Mouse (Mus musculus) lung, adult 2 months (tissue): ENCODE data around the gene Napa. TPM values are rescaled to one million over a fixed set of nuclear protein-coding genes. Genes with fewer than 3 reads are reported as not detected.

Experiments used
- DNase-seq: peaks from one replicate; pipeline ENCODE4 v3.0.0; 2022
- H3K4me1 ChIP-seq: fragments of 200-500 bp; 2 replicates; pipeline ENCODE4 v1.6.1; 2011; ENCODE audit warnings: low read length; ENCODE audit not compliant: control insufficient read depth, insufficient read depth
- H3K4me3 ChIP-seq: fragments of 200-500 bp; replicated peaks from 2 replicates; pipeline ENCODE3; 2011; ENCODE audit warnings: low read depth, mild to moderate bottlenecking, control low read depth, low read length; ENCODE audit errors: extremely low read depth
- CTCF ChIP-seq: fragments of 200-500 bp; IDR thresholded peaks from 2 replicates; pipeline ENCODE4 v1.5.1; 2011; ENCODE audit warnings: mild to moderate bottlenecking, low read length, control low read depth; ENCODE audit not compliant: insufficient read depth
- POLR2A ChIP-seq: fragments of 200-500 bp; IDR thresholded peaks from 2 replicates; pipeline ENCODE4 v1.6.1; 2011; ENCODE audit warnings: low read depth, mild to moderate bottlenecking, control low read depth, low read length, borderline replicate concordance; ENCODE audit errors: extremely low read depth
- WGBS: fragments of 180-500 bp; shearing (Covaris S2); methylation state at CpG from one replicate; pipeline ENCODE4 v1.1.7; 2018; 5-methylcytosine and 5-hydroxymethylcytosine counted together
- polyA plus RNA-seq: library from polyadenylated mRNA; depleted of rRNA; stranded (reverse); fragments of >200 nt; gene quantifications from 2 replicates; pipeline ENCODE4 v1.2.3, GENCODE M21; 2012

Napa gene
- polyA plus RNA-seq, 1 experiment, result 157 TPM

DNA sequence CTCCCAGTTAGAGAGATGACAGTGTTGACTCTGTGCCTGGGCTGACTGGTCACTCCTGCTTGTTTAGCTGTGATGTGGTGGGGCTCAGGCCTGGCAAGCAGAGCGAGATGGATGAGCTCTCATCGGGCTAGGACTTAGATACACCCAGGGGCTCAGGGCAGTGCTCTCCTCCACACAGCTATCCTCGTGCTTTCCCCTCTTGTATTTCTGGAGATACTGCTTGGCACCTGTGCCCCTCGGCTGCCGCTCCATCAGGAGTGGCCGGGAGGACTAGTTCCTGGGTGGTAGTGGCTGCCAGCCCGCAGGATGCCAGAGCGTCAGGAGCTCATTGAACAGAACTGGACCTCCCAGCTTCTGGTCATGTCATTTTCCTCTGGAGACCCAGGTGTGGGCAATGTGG, 11.9 kb downstream of the Napa start:
- TF ChIP-seq POLR2A (no peak), CTCF (no peak)
- WGBS, result 89% methylated on average over 8 of the region's 8 CpGs
- Histone ChIP-seq H3K4me1 (no peaks in the 10 kb centered on the region), H3K4me3 (no peak overlapping the region)
- no peak for DNase-seq

DNA sequence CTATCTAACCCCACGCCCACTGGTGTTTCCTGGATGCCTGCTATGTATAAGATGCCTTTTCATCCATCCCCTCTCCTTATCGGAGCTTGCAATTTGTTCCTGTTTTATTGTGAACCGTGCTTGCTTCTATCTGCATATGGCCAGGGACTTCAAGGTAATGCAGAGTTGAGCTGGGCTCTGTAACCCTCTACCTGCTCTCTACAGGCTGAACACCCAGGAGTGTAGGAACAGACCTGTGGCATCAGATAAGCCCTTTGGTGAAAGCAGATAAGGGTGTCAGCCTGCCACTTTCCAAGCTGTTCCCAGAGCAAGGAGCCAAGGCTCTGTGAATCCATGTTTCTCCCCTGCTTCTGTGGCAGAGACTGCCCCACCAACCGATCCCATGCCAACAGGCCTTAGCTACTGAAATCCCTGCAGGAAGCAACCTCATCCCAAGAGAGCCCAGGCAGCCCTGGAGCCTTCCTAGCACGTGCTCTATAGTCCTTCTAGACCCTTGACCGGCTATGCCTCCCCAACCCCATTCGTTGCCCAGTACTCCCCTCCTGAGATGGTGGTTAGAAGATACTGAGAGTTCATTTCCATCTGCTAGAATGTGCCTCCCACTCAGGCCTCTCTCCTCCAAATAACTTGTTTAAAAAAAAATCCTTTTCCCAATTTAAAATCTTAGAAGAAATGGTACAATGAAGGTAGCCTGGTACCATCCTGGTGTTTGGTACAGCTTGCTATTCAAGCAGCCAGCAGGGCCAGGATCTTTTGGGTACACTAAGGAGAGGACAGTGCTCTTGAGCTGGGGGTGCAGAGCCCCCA, 13.2 kb downstream of the Napa start:
- TF ChIP-seq CTCF (no peak), POLR2A (no peak)
- 92% methylated on average over 7 of the region's 7 CpGs for WGBS
- no peak for DNase-seq
- H3K4me3 ChIP-seq, result no peak overlapping the region
- no peaks in the 10 kb centered on the region for H3K4me1 ChIP-seq

DNA sequence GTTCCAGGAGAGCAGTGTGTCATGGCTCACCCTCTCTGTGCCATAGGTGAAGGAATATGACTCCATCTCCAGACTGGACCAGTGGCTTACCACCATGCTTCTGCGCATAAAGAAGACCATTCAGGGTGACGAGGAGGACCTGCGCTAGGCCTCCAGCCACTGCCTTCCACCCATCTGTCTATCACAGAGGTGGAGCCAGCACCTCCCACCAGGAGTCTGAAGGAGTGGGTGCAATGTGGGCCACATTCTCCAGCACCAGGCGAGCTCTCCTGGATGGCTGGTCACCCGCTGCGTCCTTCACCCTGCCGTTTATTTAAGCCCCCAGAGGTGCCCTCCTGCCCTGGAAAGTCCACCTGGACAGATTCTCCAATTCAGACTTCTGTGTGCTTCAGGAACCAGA, 18.2 kb downstream of the Napa start:
- DNase-seq, result no peak
- Histone ChIP-seq H3K4me1 (peaks cover 8% of the 10 kb centered on the region), H3K4me3 (no peak overlapping the region)
- 93% methylated on average over 7 of the region's 7 CpGs for WGBS
- TF ChIP-seq POLR2A (no peak), CTCF (no peak)

DNA sequence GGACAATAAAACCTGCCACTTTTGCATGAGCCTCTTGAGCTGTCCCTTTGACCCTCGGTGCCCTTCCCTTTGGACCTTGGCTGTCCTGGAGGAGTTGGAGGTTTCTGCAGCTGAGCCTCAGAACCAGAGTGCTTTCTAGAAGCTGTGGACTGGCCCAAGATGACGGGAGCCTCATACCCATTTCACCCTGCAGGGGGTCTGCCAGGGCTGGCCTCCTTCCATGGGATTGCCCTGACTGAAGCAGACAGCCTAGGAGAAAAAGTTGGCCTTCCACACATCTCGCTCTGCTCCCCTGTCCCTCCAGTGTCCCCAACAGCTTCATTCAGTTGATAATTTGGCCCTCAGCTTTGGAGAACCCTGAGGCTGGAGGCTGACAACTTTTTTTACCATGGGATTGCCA, 18.8 kb downstream of the Napa start:
- WGBS, result 84% methylated on average over 3 of the region's 3 CpGs
- no peak overlapping the region for H3K4me3 ChIP-seq
- DNase-seq, result no peak
- peaks cover 8% of the 10 kb centered on the region for H3K4me1 ChIP-seq
- TF ChIP-seq POLR2A (no peak), CTCF (no peak)

DNA sequence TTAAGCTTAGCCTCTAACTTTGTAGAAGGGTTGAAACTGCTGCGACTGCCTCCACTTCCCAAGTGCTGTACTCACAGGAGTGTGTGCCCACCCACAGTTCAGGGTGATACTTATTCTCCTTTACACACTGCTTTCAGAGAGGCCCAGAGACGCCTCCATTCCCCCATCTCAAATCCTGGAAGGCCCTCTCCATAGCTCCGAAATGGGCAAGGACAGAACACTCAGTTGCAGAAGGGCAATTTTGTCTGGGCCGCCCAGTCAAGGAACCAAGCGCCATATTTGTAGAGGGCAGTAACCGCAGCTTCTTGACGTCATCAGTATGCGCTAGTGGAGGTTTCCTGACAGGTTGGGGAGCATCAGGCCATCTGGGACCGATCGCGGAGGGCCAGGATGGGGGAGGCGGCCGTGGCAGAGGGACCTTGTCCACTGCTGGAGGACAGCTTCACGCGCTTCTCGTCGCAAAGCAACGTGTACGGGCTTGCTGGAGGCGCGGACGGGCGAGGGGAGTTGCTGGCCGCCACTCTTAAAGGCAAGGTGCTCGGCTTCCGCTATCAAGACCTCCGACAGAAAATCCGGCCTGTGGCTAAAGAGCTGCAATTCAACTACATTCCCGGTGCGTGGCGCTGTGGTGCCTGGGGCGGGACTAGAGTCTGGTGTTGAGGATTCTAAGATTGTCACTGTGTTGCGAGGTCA, 21.5 kb downstream of the Napa start, which contains the start of gene Kptn:
TSS of gene Kptn (plus strand) at position 327 of the 693 bp plus-strand sequence.
- under 1% methylated on average over 33 of the region's 33 CpGs for WGBS
- Histone ChIP-seq H3K4me1 (peaks cover 8% of the 10 kb centered on the region), H3K4me3 (peak within 1 kb of the TSS; percentile 98)
- DNase-seq, result peak; percentile 94
- peak; percentile 70 for TF ChIP-seq CTCF
- TF ChIP-seq POLR2A, result peak; percentile 43; the same call in 1 of the 2 replicates

DNA sequence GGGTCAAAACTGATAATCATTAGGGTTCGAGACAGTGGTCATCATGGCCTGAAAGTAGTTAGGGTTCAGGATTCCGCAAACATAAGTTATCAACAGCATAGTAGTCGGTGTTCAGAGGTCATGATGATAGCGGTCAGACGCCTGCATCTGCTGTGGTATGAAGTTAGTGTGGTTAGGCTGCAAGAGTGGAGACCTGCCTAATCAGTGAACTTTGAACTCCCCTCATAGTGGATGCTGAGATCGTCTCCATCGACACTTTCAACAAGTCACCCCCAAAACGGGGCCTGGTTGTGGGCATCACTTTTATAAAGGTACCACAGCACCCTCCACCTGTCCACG, 22.0 kb downstream of the Napa start:
- WGBS, result 37% methylated on average over 9 of the region's 9 CpGs
- peaks cover 8% of the 10 kb centered on the region for H3K4me1 ChIP-seq
- H3K4me3 ChIP-seq, result peak overlapping the region; percentile 98
- no peak for TF ChIP-seq POLR2A
- TF ChIP-seq CTCF, result no peak
- no peak for DNase-seq

DNA sequence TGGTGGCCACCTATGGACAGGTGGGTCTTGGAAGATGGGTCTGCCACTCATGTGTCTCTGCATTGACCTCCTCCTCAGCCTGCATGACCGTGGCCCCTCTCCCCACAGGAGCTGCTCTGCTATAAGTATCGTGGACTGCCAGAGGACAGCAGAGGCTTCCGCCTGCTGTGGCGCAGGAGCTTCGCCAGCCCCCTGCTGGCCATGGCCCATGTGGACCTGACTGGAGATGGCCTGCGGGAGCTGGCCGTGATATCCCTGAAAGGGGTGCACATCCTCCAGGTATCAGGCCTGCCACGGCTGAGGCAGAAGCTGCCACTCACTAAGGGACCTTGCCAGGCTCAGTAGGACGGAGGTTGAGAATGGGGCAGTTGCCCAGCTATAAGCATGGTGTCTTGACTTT, 27.6 kb downstream of the Napa start:
- H3K4me1 ChIP-seq, result no peaks in the 10 kb centered on the region; the same call in 1 of the 2 replicates
- WGBS, result 83% methylated on average over 9 of the region's 9 CpGs
- TF ChIP-seq POLR2A (no peak), CTCF (no peak)
- no peak for DNase-seq
- H3K4me3 ChIP-seq, result no peak overlapping the region

DNA sequence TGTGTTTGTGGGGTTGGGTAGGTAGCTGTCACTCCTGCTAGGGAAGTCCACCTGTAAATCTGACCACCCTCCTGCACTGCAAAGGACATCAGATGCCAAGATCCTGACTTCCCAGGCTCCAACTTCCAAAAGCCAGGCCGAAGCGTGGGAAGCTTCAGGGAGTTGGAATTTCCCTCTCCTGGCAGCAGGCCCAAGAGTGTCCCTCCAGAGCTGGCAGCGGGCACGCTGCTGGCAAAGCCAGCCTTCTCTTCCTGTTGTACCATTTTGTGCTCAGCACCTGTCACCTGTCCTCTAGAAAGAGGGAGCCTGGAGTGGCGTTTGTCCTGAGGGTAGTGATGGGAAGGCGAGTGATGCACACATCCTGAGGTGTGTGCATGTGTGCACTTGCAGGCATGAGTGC, 30.1 kb downstream of the Napa start:
- Histone ChIP-seq H3K4me1 (no peaks in the 10 kb centered on the region; the same call in 1 of the 2 replicates), H3K4me3 (no peak overlapping the region)
- 36% methylated on average over 6 of the region's 6 CpGs for WGBS
- DNase-seq, result no peak
- TF ChIP-seq POLR2A, result no peak
- TF ChIP-seq CTCF, result no peak

DNA sequence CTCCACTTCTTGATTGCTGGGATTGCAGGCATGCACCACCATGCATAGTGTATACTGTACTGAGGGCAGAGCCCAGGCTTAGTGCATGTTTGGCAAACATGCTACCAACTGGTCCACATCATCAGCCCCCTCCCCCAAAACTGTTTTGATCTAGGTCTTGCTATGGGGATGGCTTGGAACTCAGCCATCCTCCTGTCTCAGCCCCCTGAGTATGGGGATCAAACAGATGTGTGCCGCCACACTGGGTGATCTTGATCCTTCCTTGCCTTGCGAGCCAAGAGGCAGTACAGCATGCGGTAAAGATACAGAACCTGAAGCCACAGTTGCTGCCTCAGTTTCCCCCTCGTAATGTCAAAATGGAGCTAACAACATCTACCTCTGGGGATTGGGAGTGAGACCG, 30.6 kb downstream of the Napa start:
- H3K4me1 ChIP-seq, result no peaks in the 10 kb centered on the region; the same call in 1 of the 2 replicates
- no peak overlapping the region for H3K4me3 ChIP-seq
- 65% methylated on average over 5 of the region's 5 CpGs for WGBS
- DNase-seq, result no peak
- no peak for TF ChIP-seq POLR2A
- no peak for TF ChIP-seq CTCF

DNA sequence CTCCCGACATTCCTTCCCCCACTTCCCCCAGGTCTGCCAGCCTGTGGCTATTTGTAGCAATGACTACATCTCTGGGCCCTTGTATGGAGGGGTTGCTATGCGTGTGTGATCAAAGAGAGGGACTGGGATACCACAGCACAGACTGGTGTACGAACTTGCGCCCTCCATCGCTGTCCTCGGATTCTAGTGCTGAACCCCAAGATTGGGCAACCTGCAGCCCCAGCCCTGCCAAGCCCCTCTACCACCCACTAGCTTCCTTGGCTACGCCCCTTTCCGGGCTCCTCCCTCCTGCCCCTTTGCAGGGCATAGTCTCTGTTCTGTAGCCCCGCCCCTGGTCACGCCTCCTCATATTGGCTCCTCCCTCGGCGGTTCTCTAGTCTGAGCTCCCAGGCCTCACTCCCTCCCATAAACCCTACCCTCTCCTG, 31.2 kb downstream of the Napa start, which contains the start of gene Slc8a2:
TSS of gene Slc8a2 (plus strand) at position 406 of the 425 bp plus-strand sequence.
- DNase-seq, result peak; percentile 41
- no peaks in the 10 kb centered on the region; the same call in 1 of the 2 replicates for H3K4me1 ChIP-seq
- WGBS, result 5% methylated on average over 12 of the region's 12 CpGs
- peak within 1 kb of the TSS; percentile 16 for H3K4me3 ChIP-seq
- no peak for TF ChIP-seq POLR2A
- TF ChIP-seq CTCF, result no peak
